Mouse (Mus musculus): Measurements from ENCODE around the gene Dnajb1. TPM values are rescaled to one million over a fixed set of nuclear protein-coding genes. Genes with fewer than 3 reads are reported as not detected.
A peak's percentile ranks its signal among the peaks of the same experiment; 100 is the strongest.

Dnajb1 gene
- polyA plus RNA-seq, 1 experiment from 2014 or later, result 34.3 TPM

DNA sequence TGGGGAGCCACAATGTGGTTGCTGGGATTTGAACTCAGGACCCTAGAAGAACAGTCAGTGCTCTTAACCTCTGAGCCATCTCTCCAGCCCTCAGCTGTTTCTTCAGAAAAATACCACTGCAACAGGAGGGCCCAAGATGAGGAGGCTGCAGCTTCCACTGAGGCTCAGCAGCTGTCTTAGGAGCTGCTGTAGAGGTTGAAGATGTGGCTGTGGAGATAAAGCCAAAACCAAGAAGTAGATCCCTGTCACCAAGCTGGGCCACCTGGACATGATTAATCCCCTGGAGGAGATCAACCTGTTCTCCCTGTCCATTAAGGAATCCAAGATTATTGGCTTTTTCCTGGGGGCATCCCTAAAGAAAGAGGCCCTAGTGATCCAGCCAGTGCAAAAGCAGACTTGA is 8.2 kb upstream of the Dnajb1 start:
- Histone ChIP-seq H3K27ac (ENCODE audit: low read length) (no peak overlapping the region), H3K4me1 (ENCODE audit: insufficient read depth, low read depth, low read length) (no peaks in the 10 kb centered on the region), H3K36me3 (ENCODE audit: insufficient read depth, low read length) (no peaks in the 10 kb centered on the region), H3K4me2 (replicated peaks; ENCODE audit: low read depth, low read length) (no peak overlapping the region), H3K4me3 (ENCODE audit: low read depth, low read length) (no peak overlapping the region), H3K27me3 (replicated peaks; ENCODE audit: insufficient read depth, low read length) (no peaks in the 10 kb centered on the region), H3K9ac (replicated peaks; ENCODE audit: low read depth) (no peak overlapping the region), H3K9me3 (ENCODE audit: low read length) (no peaks in the 10 kb centered on the region)
- TF ChIP-seq EP300 (IDR thresholded peaks at IDR 0.05) (no peak), CTCF (IDR thresholded peaks at IDR 0.05) (no peak)
- ATAC-seq (no peak), DNase-seq (ENCODE audit: low spot score) (no peak)

DNA sequence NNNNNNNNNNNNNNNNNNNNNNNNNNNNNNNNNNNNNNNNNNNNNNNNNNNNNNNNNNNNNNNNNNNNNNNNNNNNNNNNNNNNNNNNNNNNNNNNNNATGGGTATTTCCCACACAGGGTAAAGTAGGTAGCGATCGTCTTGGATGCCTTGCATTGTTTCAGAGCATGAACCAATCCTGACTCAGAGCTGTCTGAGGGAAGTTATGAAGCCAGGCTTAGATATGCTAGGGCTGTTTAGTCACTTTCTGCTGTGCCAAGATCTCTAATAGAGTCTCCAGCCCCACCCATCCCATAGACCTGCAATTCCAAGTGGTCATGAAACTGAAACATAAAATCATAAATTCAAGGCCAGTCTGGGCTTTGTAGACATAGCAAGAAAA is 5.4 kb upstream of the Dnajb1 start:
- WGBS, result 53% methylated on average over 2 of the region's 2 CpGs

DNA sequence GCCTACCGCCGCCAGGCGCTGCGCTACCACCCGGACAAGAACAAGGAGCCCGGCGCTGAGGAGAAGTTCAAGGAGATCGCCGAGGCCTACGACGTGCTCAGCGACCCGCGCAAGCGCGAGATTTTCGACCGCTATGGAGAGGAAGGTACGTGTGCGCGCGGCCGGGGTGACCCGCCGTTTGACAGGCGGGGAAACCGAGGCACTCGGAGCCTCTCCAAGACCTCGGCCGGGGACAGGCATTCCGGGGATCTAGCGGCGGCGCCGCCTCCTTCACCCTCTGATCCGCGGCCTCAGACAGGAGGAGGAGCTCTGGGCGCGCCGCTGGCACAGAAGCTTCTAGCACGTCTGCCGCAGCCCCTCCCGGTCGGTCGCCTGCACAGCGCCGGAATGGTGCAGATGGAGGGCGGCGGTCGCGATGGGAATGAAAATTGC is 421 bp downstream of the Dnajb1 start:
- DNase-seq (ENCODE audit: low spot score) (peak; percentile 93), ATAC-seq (peak; percentile 77)
- Histone ChIP-seq H3K27ac (ENCODE audit: low read length) (peak overlapping the region; percentile 99), H3K9ac (replicated peaks; ENCODE audit: low read depth) (peak overlapping the region; percentile 94), H3K4me1 (ENCODE audit: insufficient read depth, low read depth, low read length) (peaks cover 8% of the 10 kb centered on the region), H3K9me3 (ENCODE audit: low read length) (no peaks in the 10 kb centered on the region), H3K36me3 (ENCODE audit: insufficient read depth, low read length) (peaks cover 24% of the 10 kb centered on the region), H3K4me2 (replicated peaks; ENCODE audit: low read depth, low read length) (peak overlapping the region; percentile 68), H3K4me3 (ENCODE audit: low read depth, low read length) (peak overlapping the region; percentile 75), H3K27me3 (replicated peaks; ENCODE audit: insufficient read depth, low read length) (no peaks in the 10 kb centered on the region)
- TF ChIP-seq CTCF (IDR thresholded peaks at IDR 0.05) (peak; percentile 45), EP300 (IDR thresholded peaks at IDR 0.05) (0 out of 2 replicates have a peak, but pooled peaks have one; percentile 16)
- WGBS, result under 1% methylated on average over 49 of the region's 51 CpGs

More for the DNA sequence above, 5.4 kb upstream of the Dnajb1 start:
- ATAC-seq (peak; percentile 49), DNase-seq (ENCODE audit: low spot score) (peak; percentile 61)
- TF ChIP-seq EP300 (IDR thresholded peaks at IDR 0.05) (no peak), CTCF (IDR thresholded peaks at IDR 0.05) (no peak)
- no peak overlapping the region for H3K4me2 ChIP-seq (replicated peaks; ENCODE audit: low read depth, low read length)
- no peaks in the 10 kb centered on the region for H3K27me3 ChIP-seq (replicated peaks; ENCODE audit: insufficient read depth, low read length)
- H3K4me1 ChIP-seq (ENCODE audit: insufficient read depth, low read depth, low read length), result no peaks in the 10 kb centered on the region
- H3K9ac ChIP-seq (replicated peaks; ENCODE audit: low read depth), result no peak overlapping the region
- no peaks in the 10 kb centered on the region for H3K36me3 ChIP-seq (ENCODE audit: insufficient read depth, low read length)
- no peaks in the 10 kb centered on the region for H3K9me3 ChIP-seq (ENCODE audit: low read length)
- 0 out of 2 replicates have a peak overlapping the region, but pooled peaks have one; percentile 20 for H3K27ac ChIP-seq (ENCODE audit: low read length)
- no peak overlapping the region for H3K4me3 ChIP-seq (ENCODE audit: low read depth, low read length)

DNA sequence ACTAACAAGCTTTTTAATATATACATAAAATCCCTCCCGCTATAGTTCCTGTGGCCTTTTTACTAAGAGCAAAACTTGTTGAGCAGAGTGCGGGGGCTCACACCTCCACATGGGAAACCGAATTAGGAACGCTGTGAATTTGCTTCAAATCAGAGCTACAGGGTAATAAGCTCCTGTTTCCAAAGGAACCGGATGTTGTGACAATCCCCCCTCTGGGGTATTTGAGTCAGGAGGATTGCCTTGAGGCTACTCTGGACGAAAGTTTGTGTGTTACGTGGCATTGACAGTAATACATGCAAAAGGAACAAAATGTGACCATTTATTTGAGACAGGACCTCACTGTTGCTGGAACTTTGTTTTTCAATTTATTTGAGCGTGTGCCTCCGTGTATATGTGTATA is 1.1 kb downstream of the Dnajb1 start:
- Histone ChIP-seq H3K36me3 (ENCODE audit: insufficient read depth, low read length) (peaks cover 24% of the 10 kb centered on the region), H3K27me3 (replicated peaks; ENCODE audit: insufficient read depth, low read length) (no peaks in the 10 kb centered on the region), H3K27ac (ENCODE audit: low read length) (peak overlapping the region; percentile 99; the same call in 1 of the 2 replicates), H3K9me3 (ENCODE audit: low read length) (no peaks in the 10 kb centered on the region), H3K4me3 (ENCODE audit: low read depth, low read length) (peak overlapping the region; percentile 75), H3K4me2 (replicated peaks; ENCODE audit: low read depth, low read length) (peak overlapping the region; percentile 68), H3K4me1 (ENCODE audit: insufficient read depth, low read depth, low read length) (peaks cover 8% of the 10 kb centered on the region), H3K9ac (replicated peaks; ENCODE audit: low read depth) (peak overlapping the region; percentile 94)
- WGBS, result 16% methylated on average over 9 of the region's 9 CpGs
- TF ChIP-seq EP300 (IDR thresholded peaks at IDR 0.05) (no peak), CTCF (IDR thresholded peaks at IDR 0.05) (no peak)
- no peak for DNase-seq (ENCODE audit: low spot score)
- no peak for ATAC-seq

DNA sequence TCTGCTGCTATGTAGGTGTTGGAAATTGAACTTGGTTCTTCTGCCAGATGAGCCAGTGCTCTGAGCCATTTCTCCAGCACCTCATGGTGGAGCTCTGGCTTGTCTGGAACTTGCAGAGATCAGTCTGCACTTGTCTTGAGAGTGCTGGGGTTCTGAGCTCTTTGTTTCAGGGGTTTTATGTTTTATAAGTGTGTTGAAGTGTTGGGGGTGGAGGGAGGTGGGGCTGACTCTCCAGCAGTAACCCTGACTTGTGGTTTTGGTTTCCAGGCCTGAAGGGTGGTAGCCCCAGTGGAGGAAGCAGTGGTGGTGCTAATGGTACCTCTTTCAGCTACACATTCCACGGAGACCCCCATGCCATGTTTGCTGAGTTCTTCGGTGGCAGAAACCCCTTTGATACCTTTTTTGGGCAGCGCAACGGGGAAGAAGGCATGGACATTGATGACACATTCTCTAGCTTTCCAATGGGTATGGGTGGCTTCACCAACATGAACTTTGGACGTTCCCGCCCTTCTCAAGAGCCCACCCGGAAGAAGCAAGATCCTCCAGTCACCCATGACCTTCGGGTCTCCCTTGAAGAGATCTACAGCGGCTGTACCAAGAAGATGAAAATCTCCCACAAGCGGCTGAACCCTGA is 1.7 kb downstream of the Dnajb1 start:
- peaks cover 24% of the 10 kb centered on the region for H3K36me3 ChIP-seq (ENCODE audit: insufficient read depth, low read length)
- H3K9me3 ChIP-seq (ENCODE audit: low read length), result no peaks in the 10 kb centered on the region
- TF ChIP-seq CTCF (IDR thresholded peaks at IDR 0.05) (no peak), EP300 (IDR thresholded peaks at IDR 0.05) (no peak)
- peak overlapping the region; percentile 75 for H3K4me3 ChIP-seq (ENCODE audit: low read depth, low read length)
- WGBS, result 85% methylated on average over 10 of the region's 10 CpGs
- peak overlapping the region; percentile 68 for H3K4me2 ChIP-seq (replicated peaks; ENCODE audit: low read depth, low read length)
- no peak overlapping the region for H3K27ac ChIP-seq (ENCODE audit: low read length)
- ATAC-seq (no peak), DNase-seq (ENCODE audit: low spot score) (no peak)
- no peaks in the 10 kb centered on the region for H3K27me3 ChIP-seq (replicated peaks; ENCODE audit: insufficient read depth, low read length)
- H3K4me1 ChIP-seq (ENCODE audit: insufficient read depth, low read depth, low read length), result peaks cover 8% of the 10 kb centered on the region
- H3K9ac ChIP-seq (replicated peaks; ENCODE audit: low read depth), result 0 out of 2 replicates have a peak overlapping the region, but pooled peaks have one; percentile 94

DNA sequence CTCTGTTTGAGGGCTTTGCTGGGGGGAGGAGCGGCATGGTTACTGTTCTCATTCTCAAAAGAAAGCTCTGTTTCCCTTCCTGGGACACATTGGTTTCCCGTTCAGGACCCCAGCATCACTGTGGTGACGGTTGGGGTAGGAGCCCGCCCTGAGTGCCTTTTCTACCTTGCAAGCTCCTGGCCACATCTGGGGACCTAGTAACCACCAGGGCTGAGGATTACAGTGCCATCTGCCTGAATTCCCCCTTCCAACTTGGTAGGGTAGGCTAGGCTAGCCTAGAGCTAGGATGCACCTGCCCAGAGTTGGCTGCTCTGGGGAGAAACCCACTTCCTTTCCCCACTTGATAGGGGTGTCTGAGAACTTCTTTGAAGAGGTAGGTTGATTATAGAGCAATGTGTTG is 3.9 kb downstream of the Dnajb1 start:
- no peak for ATAC-seq
- H3K36me3 ChIP-seq (ENCODE audit: insufficient read depth, low read length), result peaks cover 24% of the 10 kb centered on the region
- H3K9me3 ChIP-seq (ENCODE audit: low read length), result no peaks in the 10 kb centered on the region
- H3K27ac ChIP-seq (ENCODE audit: low read length), result no peak overlapping the region
- DNase-seq (ENCODE audit: low spot score), result no peak
- 99% methylated on average over 4 of the region's 4 CpGs for WGBS
- no peaks in the 10 kb centered on the region for H3K27me3 ChIP-seq (replicated peaks; ENCODE audit: insufficient read depth, low read length)
- H3K4me1 ChIP-seq (ENCODE audit: insufficient read depth, low read depth, low read length), result peaks cover 8% of the 10 kb centered on the region
- no peak overlapping the region for H3K9ac ChIP-seq (replicated peaks; ENCODE audit: low read depth)
- H3K4me2 ChIP-seq (replicated peaks; ENCODE audit: low read depth, low read length), result no peak overlapping the region
- H3K4me3 ChIP-seq (ENCODE audit: low read depth, low read length), result no peak overlapping the region
- TF ChIP-seq EP300 (IDR thresholded peaks at IDR 0.05) (no peak), CTCF (IDR thresholded peaks at IDR 0.05) (no peak)

Data from lung, postnatal 0 days (tissue).